Mouse (Mus musculus) heart, adult 2 months (tissue): ENCODE results near the gene Zfp664.

Source experiments
- CTCF ChIP-seq: fragments of 200-600 bp; IDR thresholded peaks from 2 replicates; pipeline ENCODE4 v1.8.1; 2022; ENCODE audit warnings: antibody characterized with exemption, mild to moderate bottlenecking, moderate library complexity
- EP300 ChIP-seq: fragments of 200-500 bp; IDR thresholded peaks from 2 replicates; pipeline ENCODE4 v1.6.1; 2011; ENCODE audit warnings: low read depth, low read length, control low read depth; ENCODE audit not compliant: insufficient read depth
- POLR2A ChIP-seq: fragments of 200-500 bp; IDR thresholded peaks from 2 replicates; pipeline ENCODE4 v1.6.1; 2011; ENCODE audit warnings: mild to moderate bottlenecking, low read depth, low read length, control low read depth; ENCODE audit not compliant: insufficient read depth

GRCm38 (mm10) chr5:124906890-124907289 is 44.4 kb downstream of the Zfp664 start:
- no peak for TF ChIP-seq POLR2A
- TF ChIP-seq CTCF: no peak
- TF ChIP-seq EP300: no peak
